Mouse (Mus musculus): ENCODE measurements around the gene Shc1.

Gene Shc1

DNA sequence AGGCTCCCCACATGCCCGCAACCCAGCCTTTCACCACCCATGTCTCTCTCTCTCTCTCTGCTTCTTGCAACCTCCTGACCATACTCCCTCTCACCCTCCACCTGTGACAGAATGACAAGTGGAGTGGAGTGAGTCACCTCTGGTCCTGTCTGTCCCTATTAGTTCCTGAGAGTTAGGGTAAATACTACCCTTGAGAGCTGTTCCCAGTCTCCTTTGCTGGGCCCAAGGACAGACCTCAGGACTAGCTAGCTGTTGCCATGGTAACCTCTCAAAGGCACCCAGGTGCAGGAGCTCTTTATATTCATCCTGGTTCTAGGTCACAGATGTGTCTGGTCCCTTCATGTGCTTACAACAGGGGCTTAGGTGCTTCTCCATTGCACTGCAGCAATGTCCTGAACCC is 33.7 kb downstream of the Shc1 start:
- no peak for DNase-seq (ENCODE audit: low spot score)

DNA sequence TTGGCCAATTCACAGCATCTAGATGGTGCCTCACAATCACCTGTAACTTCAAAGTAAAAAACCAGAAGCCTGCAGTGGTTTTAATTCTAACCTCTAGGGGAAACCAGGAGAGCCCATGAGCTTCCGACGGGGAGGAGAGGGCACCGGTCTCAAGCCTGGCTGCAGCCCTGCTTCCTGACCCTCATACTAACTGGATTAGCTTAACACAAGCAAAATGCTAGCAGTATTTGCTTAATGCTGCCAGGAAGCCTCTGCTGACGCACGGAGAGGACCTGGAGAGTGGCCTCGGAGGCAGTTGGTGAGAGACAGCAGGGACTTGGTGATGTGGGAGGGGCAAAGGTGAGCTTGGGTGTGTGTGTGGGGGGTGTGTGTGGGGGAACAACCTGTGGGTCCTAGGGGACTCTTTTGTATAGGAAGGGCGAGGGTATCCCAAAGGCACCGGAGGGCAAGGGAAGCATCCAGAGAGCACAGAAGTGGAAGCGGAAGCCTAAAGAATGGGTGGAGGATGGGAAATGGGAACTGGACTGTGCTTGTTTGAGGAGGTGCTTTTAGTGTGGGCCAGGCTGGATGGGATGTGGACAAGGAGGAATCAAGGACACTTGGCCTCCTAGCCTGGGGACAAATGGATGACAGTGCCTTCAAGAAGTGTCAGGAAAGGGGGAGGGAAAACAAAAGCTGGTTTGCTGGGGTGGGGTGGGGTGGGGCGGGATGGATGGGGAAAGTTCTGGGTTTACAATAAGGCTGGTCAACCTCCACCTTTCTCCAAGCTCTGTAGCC is 36.3 kb downstream of the Shc1 start, which contains the start of gene Pmvk:
Pmvk (plus strand) TSS at position 141 of the 777 bp plus-strand sequence.
- no peak for DNase-seq (ENCODE audit: low spot score)

DNA sequence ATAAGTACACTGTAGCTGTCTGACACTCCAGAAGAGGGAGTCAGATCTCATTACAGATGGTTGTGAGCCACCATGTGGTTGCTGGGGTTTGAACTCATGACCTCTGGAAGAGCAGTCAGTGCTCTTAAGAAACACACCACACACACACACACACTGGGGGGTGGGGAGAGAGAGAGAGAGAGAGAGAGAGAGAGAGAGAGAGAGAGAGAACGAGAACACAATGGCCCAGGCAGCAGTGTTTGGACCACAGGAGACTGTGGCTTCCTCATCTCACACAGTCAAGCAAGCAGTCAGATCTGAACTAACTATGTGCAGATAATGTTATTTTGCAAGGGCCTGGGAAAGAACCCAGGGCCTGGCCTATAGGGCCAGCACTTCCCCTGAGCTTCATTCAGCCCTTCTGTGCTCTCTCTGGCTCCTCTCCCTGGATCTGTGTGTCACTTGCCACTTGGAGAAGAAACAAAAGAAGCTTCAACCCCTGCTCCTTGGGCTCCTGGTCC is 37.6 kb downstream of the Shc1 start:
- DNase-seq (ENCODE audit: low spot score): no peak

DNA sequence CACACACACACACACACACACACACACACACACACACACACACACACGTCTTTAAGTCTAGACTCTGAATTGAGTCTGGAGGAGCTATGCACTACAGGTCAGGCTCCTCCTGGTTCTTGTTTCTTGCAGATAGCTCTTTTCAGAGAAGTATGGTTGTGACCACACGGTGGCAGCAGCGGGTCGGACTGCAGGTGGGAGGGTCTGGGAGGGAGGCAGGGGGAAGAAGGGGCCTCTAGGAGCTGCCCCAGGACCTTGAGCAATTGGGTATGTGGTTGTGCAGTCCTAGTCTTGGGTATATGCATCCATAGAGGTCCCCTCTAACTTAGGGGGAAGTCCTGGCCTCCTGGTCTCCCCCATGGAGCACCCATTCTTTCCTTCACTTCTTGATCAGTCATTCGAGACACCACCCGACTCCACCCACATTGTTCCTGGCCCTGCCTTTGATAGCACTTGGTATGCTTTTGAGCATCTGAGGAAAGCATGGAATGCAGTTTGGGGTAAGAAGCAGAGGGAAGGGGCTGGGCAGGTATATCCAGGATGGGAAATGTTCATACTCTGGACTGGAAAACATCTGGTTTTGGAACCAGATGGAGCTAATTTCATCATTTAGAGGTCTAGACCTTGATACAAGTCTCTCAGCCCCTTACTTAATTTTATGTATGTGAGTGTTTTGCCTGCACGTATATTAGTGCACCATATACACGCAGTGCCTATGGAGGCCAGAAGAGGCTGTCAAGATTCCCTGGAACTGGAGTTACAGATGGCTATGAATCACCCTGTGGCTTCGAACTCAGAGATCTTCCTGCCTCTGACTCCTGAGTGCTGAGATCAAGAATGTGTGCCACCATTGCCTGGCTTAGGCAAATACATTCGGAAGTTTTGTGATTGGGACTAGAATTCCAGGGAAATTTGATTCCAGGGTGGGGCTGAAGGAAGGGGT is 38.8 kb downstream of the Shc1 start:
- DNase-seq (ENCODE audit: low spot score): no peak

DNA sequence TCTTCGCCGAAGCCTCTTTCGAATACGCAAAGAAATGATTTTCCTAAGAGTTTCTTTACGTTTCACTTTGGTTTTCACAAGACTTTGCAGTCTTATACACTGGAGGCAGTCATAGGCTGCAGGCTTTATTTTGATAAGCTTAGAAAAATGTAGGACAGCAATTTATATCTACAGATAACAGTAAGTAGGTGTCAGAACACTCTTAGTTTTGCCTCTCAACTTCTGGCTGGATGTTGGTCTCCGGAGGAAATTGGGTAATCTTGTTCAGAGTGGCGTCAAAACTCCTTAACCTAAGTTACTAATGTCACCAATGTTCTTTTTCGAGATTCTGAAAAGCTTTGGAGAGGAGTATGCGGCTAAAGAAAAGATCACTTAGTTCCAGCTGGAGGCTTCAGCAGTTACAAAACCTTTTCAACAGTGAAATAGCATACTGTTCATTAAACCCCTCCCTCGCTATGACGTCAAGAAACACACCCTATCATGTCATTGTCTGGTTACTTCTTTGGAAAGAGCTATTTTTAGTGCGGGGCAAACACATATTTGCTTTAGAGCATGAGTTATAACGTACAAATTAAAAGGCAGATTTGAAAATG is 40.2 kb downstream of the Shc1 start:
- DNase-seq (ENCODE audit: low spot score): no peak

GRCm38 (mm10) chr3:89458965-89459807 is 40.9 kb downstream of the Shc1 start:
- DNase-seq (ENCODE audit: low spot score): peak; percentile 83

DNA sequence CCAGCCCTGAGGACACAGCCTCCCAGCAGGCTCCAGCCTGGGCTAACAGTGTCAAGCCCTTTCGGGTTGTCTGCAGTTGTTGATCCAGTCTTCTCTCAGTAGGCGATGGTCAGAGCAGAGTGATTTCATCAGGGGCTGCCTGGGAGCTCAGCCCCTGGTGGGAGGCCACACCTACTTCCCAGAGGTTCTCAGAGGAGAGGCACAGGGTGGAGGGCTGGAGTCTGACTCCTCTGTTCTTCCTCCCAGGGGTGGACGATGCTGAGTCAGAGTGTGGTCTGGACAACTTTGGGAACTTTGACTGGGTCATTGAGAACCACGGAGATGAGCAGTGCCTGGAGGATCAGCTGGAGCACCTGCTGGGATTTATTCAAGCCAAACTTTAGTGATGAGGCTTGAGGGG is 50.0 kb downstream of the Shc1 start:
- no peak for DNase-seq (ENCODE audit: low spot score)

DNA sequence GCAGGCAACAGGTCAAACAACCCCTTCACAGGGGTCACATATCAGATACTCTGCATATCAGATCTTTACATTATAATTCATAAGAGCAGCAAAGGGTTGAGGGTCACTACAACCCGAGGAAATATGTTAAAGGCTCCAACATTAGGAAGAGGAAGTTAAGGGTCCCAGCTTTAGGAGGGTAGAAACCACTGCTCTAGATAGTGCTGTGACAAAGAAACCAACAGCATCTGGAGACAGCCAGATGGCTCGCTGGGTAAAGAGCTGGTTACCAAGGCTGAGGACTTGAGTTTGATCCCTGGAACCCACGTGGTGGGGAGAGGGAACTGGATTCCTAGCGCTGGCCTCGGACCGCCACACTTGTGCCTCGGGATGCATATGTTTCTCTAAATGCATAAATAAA is 54.0 kb downstream of the Shc1 start:
- DNase-seq (ENCODE audit: low spot score): no peak

- no peak for DNase-seq (ENCODE audit: low spot score)
Measured at GRCm38 (mm10) chr3:89473838-89474237, 55.6 kb downstream of the Shc1 start.

DNA sequence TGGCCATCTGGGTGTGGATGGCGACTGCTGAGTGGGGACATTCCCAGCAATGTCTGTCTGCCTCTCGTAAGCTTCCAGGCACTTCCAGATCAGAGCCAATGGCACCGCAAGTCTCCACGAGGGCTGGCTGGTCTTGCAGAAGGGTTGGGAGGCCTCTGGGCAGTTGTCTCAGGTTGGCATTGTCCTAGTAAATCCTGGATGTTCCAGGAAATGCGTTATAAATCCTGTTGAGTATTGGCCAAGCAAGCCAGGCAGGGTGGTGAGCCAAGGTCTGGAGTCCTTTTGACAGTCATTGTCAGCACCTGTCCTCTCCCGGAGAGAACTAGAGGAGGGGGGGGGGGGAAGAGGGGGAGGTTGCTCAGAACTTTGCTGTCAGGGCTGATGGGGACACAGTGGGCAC is 60.8 kb downstream of the Shc1 start:
- DNase-seq (ENCODE audit: low spot score): no peak

Data from layer of hippocampus, adult 9-10 months (tissue).